Mouse (Mus musculus): Measurements from ENCODE around the gene Slc35f4. TPM values are rescaled to one million over a fixed set of nuclear protein-coding genes. Genes with fewer than 3 reads are reported as not detected.

Gene Slc35f4
- polyA plus RNA-seq, 1 experiment = not detected

- H3K9me3 ChIP-seq = peaks cover 6% of the 10 kb centered on the region; the same call in 1 of the 2 replicates
- H3K27me3 ChIP-seq (replicated peaks) = no peaks in the 10 kb centered on the region
- H3K4me1 ChIP-seq = no peaks in the 10 kb centered on the region
- H3K36me3 ChIP-seq (replicated peaks; ENCODE audit: low read length) = no peaks in the 10 kb centered on the region
- H3K4me3 ChIP-seq (replicated peaks) = no peak overlapping the region
- no peak for TF ChIP-seq GATA1 (IDR thresholded peaks at IDR 0.05; ENCODE audit: borderline replicate concordance, low read length)
- TF ChIP-seq FLI1 (IDR thresholded peaks at IDR 0.05; ENCODE audit: low read length) = no peak
Measured at GRCm38 (mm10) chr14:49492506-49492905, 33.3 kb downstream of the Slc35f4 start.

GRCm38 (mm10) chr14:49476602-49477001 is 49.2 kb downstream of the Slc35f4 start:
- Histone ChIP-seq H3K4me3 (replicated peaks) (no peak overlapping the region), H3K4me1 (no peaks in the 10 kb centered on the region), H3K36me3 (replicated peaks; ENCODE audit: low read length) (no peaks in the 10 kb centered on the region), H3K27me3 (replicated peaks) (no peaks in the 10 kb centered on the region), H3K9me3 (no peaks in the 10 kb centered on the region)
- TF ChIP-seq FLI1 (IDR thresholded peaks at IDR 0.05; ENCODE audit: low read length) = no peak
- TF ChIP-seq GATA1 (IDR thresholded peaks at IDR 0.05; ENCODE audit: borderline replicate concordance, low read length) = no peak

GRCm38 (mm10) chr14:49461761-49462160 is 64.1 kb downstream of the Slc35f4 start:
- no peak for TF ChIP-seq FLI1 (IDR thresholded peaks at IDR 0.05; ENCODE audit: low read length)
- no peak for TF ChIP-seq GATA1 (IDR thresholded peaks at IDR 0.05; ENCODE audit: borderline replicate concordance, low read length)
- no peaks in the 10 kb centered on the region for H3K4me1 ChIP-seq
- H3K4me3 ChIP-seq (replicated peaks) = no peak overlapping the region
- no peaks in the 10 kb centered on the region for H3K27me3 ChIP-seq (replicated peaks)
- peaks cover 7% of the 10 kb centered on the region for H3K9me3 ChIP-seq
- no peaks in the 10 kb centered on the region for H3K36me3 ChIP-seq (replicated peaks; ENCODE audit: low read length)

- H3K4me3 ChIP-seq (replicated peaks) = no peak overlapping the region
- H3K36me3 ChIP-seq (replicated peaks; ENCODE audit: low read length) = no peaks in the 10 kb centered on the region
- H3K9me3 ChIP-seq = peaks cover 7% of the 10 kb centered on the region
- TF ChIP-seq GATA1 (IDR thresholded peaks at IDR 0.05; ENCODE audit: borderline replicate concordance, low read length) = no peak
- H3K4me1 ChIP-seq = no peaks in the 10 kb centered on the region
- H3K27me3 ChIP-seq (replicated peaks) = no peaks in the 10 kb centered on the region
Measured at GRCm38 (mm10) chr14:49460799-49461198, 65.0 kb downstream of the Slc35f4 start.

- TF ChIP-seq GATA1 (IDR thresholded peaks at IDR 0.05; ENCODE audit: borderline replicate concordance, low read length) = no peak
- no peak for TF ChIP-seq FLI1 (IDR thresholded peaks at IDR 0.05; ENCODE audit: low read length)
- no peaks in the 10 kb centered on the region for H3K4me1 ChIP-seq
- peaks cover 7% of the 10 kb centered on the region; the same call in 1 of the 2 replicates for H3K9me3 ChIP-seq
- H3K4me3 ChIP-seq (replicated peaks) = no peak overlapping the region
- H3K36me3 ChIP-seq (replicated peaks; ENCODE audit: low read length) = no peaks in the 10 kb centered on the region
- H3K27me3 ChIP-seq (replicated peaks) = no peaks in the 10 kb centered on the region
Measured at GRCm38 (mm10) chr14:49454283-49454914, 71.4 kb downstream of the Slc35f4 start.

GRCm38 (mm10) chr14:49453782-49454181 is 72.1 kb downstream of the Slc35f4 start:
- Histone ChIP-seq H3K4me3 (replicated peaks) (no peak overlapping the region), H3K27me3 (replicated peaks) (no peaks in the 10 kb centered on the region), H3K4me1 (no peaks in the 10 kb centered on the region), H3K36me3 (replicated peaks; ENCODE audit: low read length) (no peaks in the 10 kb centered on the region), H3K9me3 (peaks cover 6% of the 10 kb centered on the region; the same call in 1 of the 2 replicates)
- TF ChIP-seq GATA1 (IDR thresholded peaks at IDR 0.05; ENCODE audit: borderline replicate concordance, low read length) (no peak), FLI1 (IDR thresholded peaks at IDR 0.05; ENCODE audit: low read length) (no peak)

GRCm38 (mm10) chr14:49447669-49448068 is 78.2 kb downstream of the Slc35f4 start:
- H3K9me3 ChIP-seq = peaks cover 6% of the 10 kb centered on the region; the same call in 1 of the 2 replicates
- H3K4me3 ChIP-seq (replicated peaks) = no peak overlapping the region
- no peaks in the 10 kb centered on the region for H3K36me3 ChIP-seq (replicated peaks; ENCODE audit: low read length)
- TF ChIP-seq GATA1 (IDR thresholded peaks at IDR 0.05; ENCODE audit: borderline replicate concordance, low read length) (no peak), FLI1 (IDR thresholded peaks at IDR 0.05; ENCODE audit: low read length) (no peak)
- no peaks in the 10 kb centered on the region for H3K27me3 ChIP-seq (replicated peaks)
- no peaks in the 10 kb centered on the region for H3K4me1 ChIP-seq

- TF ChIP-seq FLI1 (IDR thresholded peaks at IDR 0.05; ENCODE audit: low read length) (no peak), GATA1 (IDR thresholded peaks at IDR 0.05; ENCODE audit: borderline replicate concordance, low read length) (no peak)
- H3K4me1 ChIP-seq = no peaks in the 10 kb centered on the region
- H3K36me3 ChIP-seq (replicated peaks; ENCODE audit: low read length) = no peaks in the 10 kb centered on the region
- H3K4me3 ChIP-seq (replicated peaks) = no peak overlapping the region
- H3K9me3 ChIP-seq = peaks cover 5% of the 10 kb centered on the region; the same call in 1 of the 2 replicates
- no peaks in the 10 kb centered on the region for H3K27me3 ChIP-seq (replicated peaks)
Measured at GRCm38 (mm10) chr14:49446461-49446860, 79.4 kb downstream of the Slc35f4 start.

GRCm38 (mm10) chr14:49436811-49437210 is 89.0 kb downstream of the Slc35f4 start:
- no peaks in the 10 kb centered on the region for H3K36me3 ChIP-seq (replicated peaks; ENCODE audit: low read length)

GRCm38 (mm10) chr14:49431821-49432220 is 94.0 kb downstream of the Slc35f4 start:
- Histone ChIP-seq H3K27me3 (replicated peaks) (no peaks in the 10 kb centered on the region), H3K4me3 (replicated peaks) (no peak overlapping the region), H3K9me3 (peaks cover 8% of the 10 kb centered on the region; the same call in 1 of the 2 replicates), H3K36me3 (replicated peaks; ENCODE audit: low read length) (no peaks in the 10 kb centered on the region), H3K4me1 (no peaks in the 10 kb centered on the region)
- TF ChIP-seq FLI1 (IDR thresholded peaks at IDR 0.05; ENCODE audit: low read length) (no peak), GATA1 (IDR thresholded peaks at IDR 0.05; ENCODE audit: borderline replicate concordance, low read length) (no peak)

More at GRCm38 (mm10) chr14:49436811-49437210, 89.0 kb downstream of the Slc35f4 start:
- Histone ChIP-seq H3K9me3 (no peaks in the 10 kb centered on the region), H3K27me3 (replicated peaks) (no peaks in the 10 kb centered on the region), H3K4me3 (replicated peaks) (no peak overlapping the region), H3K4me1 (no peaks in the 10 kb centered on the region)
- no peak for TF ChIP-seq GATA1 (IDR thresholded peaks at IDR 0.05; ENCODE audit: borderline replicate concordance, low read length)
- TF ChIP-seq FLI1 (IDR thresholded peaks at IDR 0.05; ENCODE audit: low read length) = no peak
